Mouse (Mus musculus): ENCODE measurements around the gene Plcb2. TPM values are rescaled to one million over a fixed set of nuclear protein-coding genes. Genes with fewer than 3 reads are reported as not detected.
A peak's percentile ranks its signal among the peaks of the same experiment; 100 is the strongest.

Gene Plcb2
- 1 to 10 TPM; 2.1 to 2.7 TPM for total RNA-seq (2021)
- long read RNA-seq, experiment 1, partial matches to known transcripts, result 0 of 1 reads
- long read RNA-seq, experiment 1, other reads (novel, unspliced or antisense), result 1 of 1 reads
- long read RNA-seq, experiment 2, partial matches to known transcripts, result 1 of 1 reads
- long read RNA-seq, experiment 2, other reads (novel, unspliced or antisense), result 0 of 1 reads

GRCm38 (mm10) chr2:118728337-118728736, at the start of gene Plcb2:
Gene Plcb2, minus strand, starts transcription at chr2:118728438.
- DNase-seq (ENCODE audit: low spot score in 2 of 2), result no peak

GRCm38 (mm10) chr2:118776295-118776694, 48.1 kb upstream of the Plcb2 start:
- no peak for DNase-seq (ENCODE audit: low spot score in 2 of 2)

GRCm38 (mm10) chr2:118775846-118776245, 47.6 kb upstream of the Plcb2 start:
- DNase-seq (ENCODE audit: low spot score in 2 of 2), result peak in 1 of 2 experiments; percentile 55

- no peak for DNase-seq (ENCODE audit: low spot score in 2 of 2)
Measured at GRCm38 (mm10) chr2:118775396-118775795, 47.2 kb upstream of the Plcb2 start.

- no peak for DNase-seq (ENCODE audit: low spot score in 2 of 2)
Measured at GRCm38 (mm10) chr2:118774536-118774935, 46.3 kb upstream of the Plcb2 start.

- DNase-seq (ENCODE audit: low spot score in 2 of 2), result no peak
Measured at GRCm38 (mm10) chr2:118772158-118772874, 44.1 kb upstream of the Plcb2 start, which contains the start of gene Phgr1. Gene Phgr1, plus strand, starts transcription at chr2:118772769.

GRCm38 (mm10) chr2:118766041-118767033, 38.1 kb upstream of the Plcb2 start:
- DNase-seq (ENCODE audit: low spot score in 2 of 2), result no peak

- no peak for DNase-seq (ENCODE audit: low spot score in 2 of 2)
Measured at GRCm38 (mm10) chr2:118764875-118765274, 36.6 kb upstream of the Plcb2 start.

- DNase-seq (ENCODE audit: low spot score in 2 of 2), result peak in 1 of 2 experiments; percentile 62
Measured at GRCm38 (mm10) chr2:118764094-118764831, 36.0 kb upstream of the Plcb2 start.

GRCm38 (mm10) chr2:118763469-118763868, 35.2 kb upstream of the Plcb2 start:
- peak in 1 of 2 experiments; percentile 56 for DNase-seq (ENCODE audit: low spot score in 2 of 2)

GRCm38 (mm10) chr2:118762784-118763148, 34.5 kb upstream of the Plcb2 start:
- DNase-seq (ENCODE audit: low spot score in 2 of 2), result no peak

- DNase-seq (ENCODE audit: low spot score in 2 of 2), result peak; percentile 83 to 86
Measured at GRCm38 (mm10) chr2:118761906-118762783, 33.9 kb upstream of the Plcb2 start, which contains the start of gene Ccdc9b. Gene Ccdc9b, minus strand, starts transcription at chr2:118762661.

- no peak for DNase-seq (ENCODE audit: low spot score in 2 of 2)
Measured at GRCm38 (mm10) chr2:118761358-118761757, 33.1 kb upstream of the Plcb2 start.

- DNase-seq (ENCODE audit: low spot score in 2 of 2), result no peak
Measured at GRCm38 (mm10) chr2:118760311-118761025, 32.2 kb upstream of the Plcb2 start.

GRCm38 (mm10) chr2:118759828-118760227, 31.6 kb upstream of the Plcb2 start:
- DNase-seq (ENCODE audit: low spot score in 2 of 2), result no peak

GRCm38 (mm10) chr2:118756103-118756502, 27.9 kb upstream of the Plcb2 start:
- no peak for DNase-seq (ENCODE audit: low spot score in 2 of 2)

- DNase-seq (ENCODE audit: low spot score in 2 of 2), result no peak
Measured at GRCm38 (mm10) chr2:118755407-118755806, 27.2 kb upstream of the Plcb2 start.

GRCm38 (mm10) chr2:118754143-118754542, 25.9 kb upstream of the Plcb2 start:
- no peak for DNase-seq (ENCODE audit: low spot score in 2 of 2)

- no peak for DNase-seq (ENCODE audit: low spot score in 2 of 2)
Measured at GRCm38 (mm10) chr2:118752792-118753108, 24.5 kb upstream of the Plcb2 start.

All from layer of hippocampus, postnatal 14 days (tissue).